Mouse (Mus musculus): ENCODE data around the gene Zbtb8a.

- TF ChIP-seq CTCF (IDR thresholded peaks at IDR 0.05; ENCODE audit: insufficient read depth, low read depth, low read length), result no peak
- TF ChIP-seq POLR2A (IDR thresholded peaks at IDR 0.05; ENCODE audit: insufficient read depth, low read depth, low read length), result no peak
Observed at GRCm38 (mm10) chr4:129341888-129342287, 36.0 kb downstream of the Zbtb8a start.
